Mouse (Mus musculus) right cerebral cortex, postnatal 36 days (tissue): ENCODE data around the gene Car5a.

Experiments used
- DNase-seq, 2 experiments: peaks; one replicate each; pipeline ENCODE4 v3.0.0; 2022; ENCODE audit warnings: low spot score in 2 of 2, mixed read lengths in 1 of 2

The Car5a gene

GRCm38 (mm10) chr8:121880818-121881217 is 63.9 kb downstream of the Car5a start:
- no peak for DNase-seq

- no peak for DNase-seq
Observed at GRCm38 (mm10) chr8:121879712-121880111, 65.0 kb downstream of the Car5a start.

- no peak for DNase-seq
Observed at GRCm38 (mm10) chr8:121877828-121878480, 66.8 kb downstream of the Car5a start.

GRCm38 (mm10) chr8:121877212-121877611 is 67.5 kb downstream of the Car5a start:
- no peak for DNase-seq

GRCm38 (mm10) chr8:121875517-121875916 is 69.2 kb downstream of the Car5a start:
- no peak for DNase-seq

- DNase-seq, result no peak
Observed at GRCm38 (mm10) chr8:121875045-121875444, 69.7 kb downstream of the Car5a start.

GRCm38 (mm10) chr8:121874031-121874430 is 70.7 kb downstream of the Car5a start:
- no peak for DNase-seq

GRCm38 (mm10) chr8:121871833-121872440 is 72.8 kb downstream of the Car5a start:
- no peak for DNase-seq

- DNase-seq, result no peak
Observed at GRCm38 (mm10) chr8:121870190-121870589, 74.5 kb downstream of the Car5a start.

- no peak for DNase-seq
Observed at GRCm38 (mm10) chr8:121868896-121869295, 75.8 kb downstream of the Car5a start.

GRCm38 (mm10) chr8:121868196-121868595 is 76.5 kb downstream of the Car5a start:
- DNase-seq, result no peak
